Mouse (Mus musculus): ENCODE measurements around the gene Ssbp3. TPM values are rescaled to one million over a fixed set of nuclear protein-coding genes. Genes with fewer than 3 reads are reported as not detected.

Gene Ssbp3
- polyA plus RNA-seq, 1 experiment from 2014 or later = 134 TPM

- Histone ChIP-seq H3K4me3 (no peak overlapping the region), H3K4me1 (peaks cover 37% of the 10 kb centered on the region), H3K36me3 (replicated peaks) (peaks cover 100% of the 10 kb centered on the region), H3K27ac (no peak overlapping the region), H3K27me3 (ENCODE audit: poor library complexity, severe bottlenecking) (no peaks in the 10 kb centered on the region), H3K9me3 (no peaks in the 10 kb centered on the region)
- 93% methylated on average over 9 of the region's 9 CpGs for WGBS
- DNase-seq (ENCODE audit: extremely low spot score, low spot score) = no peak
These were observed 15.9 kb downstream of the Ssbp3 start for GRCm38 (mm10) chr4:106926401-106926800.

GRCm38 (mm10) chr4:106927034-106927433, 16.5 kb downstream of the Ssbp3 start:
- Histone ChIP-seq H3K9me3 (no peaks in the 10 kb centered on the region), H3K27ac (no peak overlapping the region), H3K36me3 (replicated peaks) (peaks cover 100% of the 10 kb centered on the region), H3K4me1 (peaks cover 33% of the 10 kb centered on the region), H3K4me3 (no peak overlapping the region), H3K27me3 (ENCODE audit: poor library complexity, severe bottlenecking) (no peaks in the 10 kb centered on the region)
- DNase-seq (ENCODE audit: extremely low spot score, low spot score) = no peak
- 92% methylated on average over 6 of the region's 6 CpGs for WGBS

DNA sequence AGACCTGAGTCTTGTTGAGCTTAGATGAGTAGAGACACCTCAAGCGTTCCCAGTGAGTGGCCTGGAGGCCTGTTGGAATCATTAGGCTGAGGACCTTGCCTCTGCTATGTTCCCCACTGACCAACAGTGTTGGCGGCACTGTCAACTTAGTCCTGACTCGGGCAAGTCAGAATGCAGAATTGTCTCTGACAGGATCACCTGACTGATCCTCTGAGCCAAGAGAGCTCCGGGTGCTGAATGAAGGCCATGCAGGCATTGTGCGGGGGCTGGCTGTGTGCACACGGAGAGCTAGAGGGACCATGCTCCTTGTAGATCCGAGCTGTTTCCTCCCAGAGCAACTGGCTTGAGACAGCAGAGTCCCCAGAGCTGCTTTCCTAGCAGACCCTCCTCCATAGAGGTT, 18.5 kb downstream of the Ssbp3 start:
- WGBS = 90% methylated on average over 7 of the region's 7 CpGs
- H3K9me3 ChIP-seq = no peaks in the 10 kb centered on the region
- H3K4me3 ChIP-seq = no peak overlapping the region
- H3K36me3 ChIP-seq (replicated peaks) = peaks cover 100% of the 10 kb centered on the region
- peaks cover 42% of the 10 kb centered on the region for H3K4me1 ChIP-seq
- DNase-seq (ENCODE audit: extremely low spot score, low spot score) = no peak
- no peak overlapping the region for H3K27ac ChIP-seq
- H3K27me3 ChIP-seq (ENCODE audit: poor library complexity, severe bottlenecking) = no peaks in the 10 kb centered on the region

GRCm38 (mm10) chr4:106932583-106932982, 22.1 kb downstream of the Ssbp3 start:
- Histone ChIP-seq H3K27me3 (ENCODE audit: poor library complexity, severe bottlenecking) (no peaks in the 10 kb centered on the region), H3K9me3 (no peaks in the 10 kb centered on the region), H3K4me3 (no peak overlapping the region), H3K27ac (no peak overlapping the region), H3K36me3 (replicated peaks) (peaks cover 94% of the 10 kb centered on the region), H3K4me1 (peaks cover 64% of the 10 kb centered on the region)
- 90% methylated on average over 7 of the region's 7 CpGs for WGBS
- no peak for DNase-seq (ENCODE audit: extremely low spot score, low spot score)

- H3K4me3 ChIP-seq = no peak overlapping the region
- H3K9me3 ChIP-seq = no peaks in the 10 kb centered on the region
- peaks cover 76% of the 10 kb centered on the region for H3K4me1 ChIP-seq
- 89% methylated on average over 9 of the region's 9 CpGs for WGBS
- no peaks in the 10 kb centered on the region for H3K27me3 ChIP-seq (ENCODE audit: poor library complexity, severe bottlenecking)
- no peak for DNase-seq (ENCODE audit: extremely low spot score, low spot score)
- no peak overlapping the region for H3K27ac ChIP-seq
- peaks cover 92% of the 10 kb centered on the region for H3K36me3 ChIP-seq (replicated peaks)
These were observed 23.4 kb downstream of the Ssbp3 start for GRCm38 (mm10) chr4:106933813-106934482.

- H3K36me3 ChIP-seq (replicated peaks) = peaks cover 87% of the 10 kb centered on the region
- no peaks in the 10 kb centered on the region for H3K9me3 ChIP-seq
- WGBS = 62% methylated on average over 12 of the region's 12 CpGs
- no peaks in the 10 kb centered on the region for H3K27me3 ChIP-seq (ENCODE audit: poor library complexity, severe bottlenecking)
- peak overlapping the region; percentile 94 for H3K27ac ChIP-seq
- H3K4me3 ChIP-seq = no peak overlapping the region
- no peak for DNase-seq (ENCODE audit: extremely low spot score, low spot score)
- peaks cover 83% of the 10 kb centered on the region for H3K4me1 ChIP-seq
These were observed 24.6 kb downstream of the Ssbp3 start for GRCm38 (mm10) chr4:106934931-106935582.

GRCm38 (mm10) chr4:106935583-106935935, 25.1 kb downstream of the Ssbp3 start:
- Histone ChIP-seq H3K27ac (peak overlapping the region; percentile 94), H3K4me3 (peak overlapping the region; percentile 27; the same call in 1 of the 2 replicates), H3K9me3 (no peaks in the 10 kb centered on the region), H3K27me3 (ENCODE audit: poor library complexity, severe bottlenecking) (no peaks in the 10 kb centered on the region), H3K36me3 (replicated peaks) (peaks cover 85% of the 10 kb centered on the region), H3K4me1 (peaks cover 88% of the 10 kb centered on the region)
- WGBS = 22% methylated on average over 2 of the region's 2 CpGs
- no peak for DNase-seq (ENCODE audit: extremely low spot score, low spot score)

DNA sequence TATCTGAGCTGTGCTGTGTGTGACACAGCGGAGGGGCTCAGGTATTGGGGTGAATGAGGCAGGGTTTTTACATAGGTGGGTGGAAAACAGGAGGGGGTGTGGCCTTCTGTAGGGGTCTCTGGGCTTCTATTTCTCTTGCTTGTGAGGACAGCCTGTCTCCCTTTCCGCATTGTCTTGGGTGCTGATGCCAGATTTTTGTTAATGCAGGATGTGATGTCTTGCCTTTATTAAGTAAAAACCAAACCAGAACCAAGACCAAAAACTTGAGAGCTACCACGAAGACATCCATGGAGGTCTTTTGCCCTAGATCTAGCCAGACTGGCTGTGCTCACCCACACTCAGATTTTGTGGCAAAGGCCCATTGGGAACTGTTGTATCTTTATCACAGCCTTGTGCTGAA, 25.5 kb downstream of the Ssbp3 start:
- peak overlapping the region; percentile 94 for H3K27ac ChIP-seq
- no peaks in the 10 kb centered on the region for H3K9me3 ChIP-seq
- peaks cover 85% of the 10 kb centered on the region for H3K36me3 ChIP-seq (replicated peaks)
- DNase-seq (ENCODE audit: extremely low spot score, low spot score) = no peak
- H3K4me1 ChIP-seq = peaks cover 93% of the 10 kb centered on the region
- no peaks in the 10 kb centered on the region for H3K27me3 ChIP-seq (ENCODE audit: poor library complexity, severe bottlenecking)
- H3K4me3 ChIP-seq = peak overlapping the region; percentile 27; the same call in 1 of the 2 replicates
- WGBS = 39% methylated on average over 3 of the region's 3 CpGs

DNA sequence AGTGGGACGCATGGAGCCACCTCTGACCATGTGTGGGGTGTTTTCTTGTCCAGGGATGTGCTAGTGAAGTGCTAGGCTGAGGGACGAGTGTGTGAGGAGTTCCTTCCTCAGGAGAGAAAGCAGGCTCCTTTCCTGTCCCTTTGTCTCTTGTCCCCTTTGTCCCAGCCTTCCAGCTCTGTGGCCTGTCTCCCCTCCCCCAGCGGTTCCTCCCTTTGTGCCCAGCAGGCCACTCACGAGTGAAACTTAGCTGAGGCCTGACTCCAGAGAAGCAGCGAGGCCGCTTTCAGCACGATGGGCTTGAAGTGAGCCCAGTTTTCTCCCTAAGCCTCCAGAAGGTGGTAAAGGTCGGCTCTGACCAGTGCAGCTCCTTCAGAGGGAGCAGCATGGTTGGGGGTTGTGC, 26.2 kb downstream of the Ssbp3 start:
- peak; percentile 78 for DNase-seq (ENCODE audit: extremely low spot score, low spot score)
- Histone ChIP-seq H3K27me3 (ENCODE audit: poor library complexity, severe bottlenecking) (no peaks in the 10 kb centered on the region), H3K9me3 (no peaks in the 10 kb centered on the region), H3K4me3 (peak overlapping the region; percentile 27), H3K27ac (peak overlapping the region; percentile 94), H3K36me3 (replicated peaks) (peaks cover 84% of the 10 kb centered on the region), H3K4me1 (peaks cover 97% of the 10 kb centered on the region)
- WGBS = 5% methylated on average over 8 of the region's 8 CpGs

DNA sequence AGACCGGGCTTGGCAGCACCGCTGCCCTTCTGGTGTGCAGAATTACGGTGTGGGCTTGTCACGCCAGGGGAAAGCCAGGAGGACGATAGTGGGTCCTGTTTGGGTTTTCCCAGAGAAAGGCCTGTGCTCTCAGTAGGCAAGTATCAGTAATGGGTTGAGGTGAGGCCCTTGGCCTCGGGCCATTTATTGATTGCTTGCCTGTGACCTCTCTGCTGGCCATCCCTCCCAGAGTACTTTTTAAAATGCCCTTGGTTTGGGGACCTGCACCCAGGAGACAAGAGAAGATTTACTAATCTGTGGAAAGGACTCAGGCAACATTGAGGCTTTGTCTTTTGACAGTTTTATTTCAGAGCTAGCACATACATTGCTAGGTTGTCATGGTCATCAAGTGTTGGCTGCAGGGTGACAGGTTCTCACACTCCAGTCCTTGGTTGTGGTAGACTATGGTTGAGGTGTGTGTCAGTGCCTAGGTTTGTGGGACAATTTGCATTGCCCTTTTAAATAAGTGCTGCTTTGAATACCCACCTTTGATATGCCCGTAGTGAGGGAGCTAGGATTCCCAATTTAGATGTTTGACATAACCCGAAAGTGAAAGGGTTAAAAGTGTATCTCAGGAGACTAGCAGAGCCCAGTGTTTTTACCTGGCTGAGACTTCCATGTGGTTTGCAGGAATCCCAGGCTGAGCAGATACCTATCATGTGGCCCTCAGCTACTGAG, 28.2 kb downstream of the Ssbp3 start:
- no peak for DNase-seq (ENCODE audit: extremely low spot score, low spot score)
- Histone ChIP-seq H3K4me1 (peaks cover 100% of the 10 kb centered on the region), H3K27ac (peak overlapping the region; percentile 94), H3K4me3 (peak overlapping the region; percentile 29), H3K36me3 (replicated peaks) (peaks cover 84% of the 10 kb centered on the region), H3K9me3 (no peaks in the 10 kb centered on the region), H3K27me3 (ENCODE audit: poor library complexity, severe bottlenecking) (no peaks in the 10 kb centered on the region)
- 58% methylated on average over 8 of the region's 8 CpGs for WGBS

DNA sequence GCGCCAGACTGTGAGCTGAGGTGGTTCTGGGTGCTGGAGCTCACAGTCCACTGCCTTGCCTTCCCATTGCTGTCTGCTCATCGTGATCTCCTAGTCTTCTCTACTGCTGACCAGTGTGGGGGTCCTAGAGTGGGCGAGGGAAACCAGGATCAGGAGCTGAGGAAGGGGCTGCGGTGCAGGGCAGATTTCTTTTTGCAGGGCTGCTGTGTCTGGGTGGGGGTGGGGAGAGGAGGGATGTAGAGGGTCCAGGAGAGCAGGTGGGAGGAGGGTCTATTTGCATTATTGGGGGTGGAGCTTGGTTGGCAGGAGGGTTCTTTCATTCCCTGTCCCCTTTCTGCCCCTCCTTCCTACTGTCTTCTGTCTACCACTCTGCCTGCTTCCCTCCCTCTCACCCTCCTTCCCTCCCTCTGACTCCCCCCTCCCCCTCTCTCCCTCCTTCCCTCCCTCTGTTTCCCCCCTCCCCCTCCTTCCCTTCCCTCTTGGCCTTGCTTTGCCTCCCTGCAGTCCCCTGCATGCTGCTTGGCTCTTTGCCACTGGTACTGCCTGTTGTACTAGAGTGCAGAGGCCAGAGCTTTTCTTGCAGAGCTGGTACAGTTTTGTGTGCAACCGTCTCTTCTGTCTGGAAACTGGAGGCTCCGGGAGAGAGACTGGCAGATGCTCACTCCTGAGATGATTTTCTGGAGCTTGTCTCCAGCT, 28.9 kb downstream of the Ssbp3 start:
- peak overlapping the region; percentile 94 for H3K27ac ChIP-seq
- H3K4me1 ChIP-seq = peaks cover 100% of the 10 kb centered on the region
- H3K9me3 ChIP-seq = no peaks in the 10 kb centered on the region
- peaks cover 84% of the 10 kb centered on the region for H3K36me3 ChIP-seq (replicated peaks)
- peak overlapping the region; percentile 29 for H3K4me3 ChIP-seq
- peak; percentile 51 for DNase-seq (ENCODE audit: extremely low spot score, low spot score)
- H3K27me3 ChIP-seq (ENCODE audit: poor library complexity, severe bottlenecking) = no peaks in the 10 kb centered on the region
- 15% methylated on average over 6 of the region's 6 CpGs for WGBS

DNA sequence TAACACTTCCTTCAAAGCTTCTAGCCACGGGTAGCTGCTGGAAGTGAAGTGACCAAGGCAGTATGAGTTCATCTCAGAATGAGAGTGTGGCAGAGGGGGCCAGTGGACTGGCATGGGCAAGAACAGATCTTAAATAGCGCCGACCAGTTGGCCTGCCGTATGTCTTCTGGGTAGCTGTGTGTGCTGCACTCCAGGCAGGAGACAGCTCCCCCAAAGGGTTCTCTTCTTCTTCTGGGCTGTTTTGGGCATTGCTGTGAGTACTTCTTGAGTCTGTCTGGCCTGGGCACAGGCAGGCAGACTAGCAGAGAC, 29.4 kb downstream of the Ssbp3 start:
- no peak for DNase-seq (ENCODE audit: extremely low spot score, low spot score)
- no peaks in the 10 kb centered on the region for H3K9me3 ChIP-seq
- peak overlapping the region; percentile 29; the same call in 1 of the 2 replicates for H3K4me3 ChIP-seq
- peak overlapping the region; percentile 94 for H3K27ac ChIP-seq
- peaks cover 84% of the 10 kb centered on the region for H3K36me3 ChIP-seq (replicated peaks)
- peaks cover 99% of the 10 kb centered on the region for H3K4me1 ChIP-seq
- WGBS = 54% methylated on average over 4 of the region's 4 CpGs
- H3K27me3 ChIP-seq (ENCODE audit: poor library complexity, severe bottlenecking) = no peaks in the 10 kb centered on the region
